Mouse (Mus musculus): ENCODE data around the gene Slc39a8. TPM values are rescaled to one million over a fixed set of nuclear protein-coding genes. Genes with fewer than 3 reads are reported as not detected.

The Slc39a8 gene
- polyA plus RNA-seq, 1 experiment from 2014 or later: 51.7 TPM

- Histone ChIP-seq H3K9me3 (replicated peaks; ENCODE audit: control insufficient read depth, low read length) (no peaks in the 10 kb centered on the region), H3K4me2 (peak overlapping the region; percentile 92), H3K4me1 (ENCODE audit: control insufficient read depth, insufficient read depth, low read length) (peaks cover 6% of the 10 kb centered on the region), H3K27me3 (ENCODE audit: control insufficient read depth, insufficient read depth, low read length) (no peaks in the 10 kb centered on the region), H3K27ac (ENCODE audit: low read depth, low read length) (no peak overlapping the region), H3K36me3 (ENCODE audit: control insufficient read depth, insufficient read depth, low read length) (no peaks in the 10 kb centered on the region), H3K9ac (ENCODE audit: low read depth, low read length) (peak overlapping the region; percentile 72), H3K4me3 (ENCODE audit: low read depth, low read length) (peak overlapping the region; percentile 76)
- 9% methylated on average over 3 of the region's 4 CpGs for WGBS (ENCODE audit: insufficient replicate concordance)
- ATAC-seq (replicated peaks; ENCODE audit: insufficient number of reproducible peaks, low FRiP score, low TSS enrichment): no peak
Observed at GRCm38 (mm10) chr3:135824436-135824835, 643 bp upstream of the Slc39a8 start.

DNA sequence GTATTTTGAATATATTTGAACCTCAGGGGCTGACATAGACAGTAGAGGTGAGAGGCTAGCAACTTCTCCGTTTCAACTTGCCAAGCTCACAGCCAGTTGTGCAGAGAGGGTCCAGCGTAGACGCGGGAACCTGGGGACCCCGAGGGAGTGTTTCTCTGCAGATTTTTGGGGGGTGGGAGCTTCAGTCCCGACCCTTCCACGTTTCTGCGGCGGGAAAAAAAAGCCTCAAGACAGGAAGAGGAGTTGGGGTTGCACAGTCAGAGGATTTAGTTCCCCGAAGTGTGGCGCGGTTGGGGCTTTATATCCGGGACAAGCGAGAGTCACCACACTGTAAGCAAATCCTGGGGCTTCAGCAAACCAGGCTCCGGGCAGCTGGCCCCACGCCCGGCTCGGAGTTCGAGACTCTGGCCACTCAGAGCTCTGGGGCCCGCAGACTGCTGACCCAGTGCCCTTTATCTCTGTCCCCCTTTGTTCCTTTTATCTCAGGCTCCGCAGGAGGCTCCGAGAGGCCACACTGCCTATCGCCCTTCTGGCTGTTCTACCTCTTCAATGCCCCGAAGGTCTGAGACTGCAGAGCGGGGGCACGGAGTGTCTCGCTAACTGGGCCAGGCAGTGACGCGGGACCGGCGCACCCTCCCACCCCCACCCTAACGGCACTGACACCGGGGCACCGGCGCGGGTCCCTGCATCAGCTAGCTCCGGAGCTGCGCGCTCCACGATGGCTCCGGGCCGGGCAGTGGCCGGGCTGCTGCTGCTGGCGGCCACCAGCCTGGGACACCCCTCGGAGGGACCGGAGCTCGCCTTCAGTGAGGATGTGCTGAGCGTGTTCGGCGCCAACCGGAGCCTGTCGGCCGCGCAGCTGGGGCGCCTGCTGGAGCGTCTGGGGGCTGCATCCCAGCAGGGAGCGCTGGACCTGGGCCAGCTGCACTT lies 940 bp downstream of the Slc39a8 start:
- Histone ChIP-seq H3K9me3 (replicated peaks; ENCODE audit: control insufficient read depth, low read length) (no peaks in the 10 kb centered on the region), H3K4me3 (ENCODE audit: low read depth, low read length) (peak overlapping the region; percentile 76), H3K36me3 (ENCODE audit: control insufficient read depth, insufficient read depth, low read length) (no peaks in the 10 kb centered on the region), H3K4me1 (ENCODE audit: control insufficient read depth, insufficient read depth, low read length) (peaks cover 7% of the 10 kb centered on the region), H3K4me2 (peak overlapping the region; percentile 92), H3K27me3 (ENCODE audit: control insufficient read depth, insufficient read depth, low read length) (no peaks in the 10 kb centered on the region), H3K27ac (ENCODE audit: low read depth, low read length) (peak overlapping the region; percentile 91), H3K9ac (ENCODE audit: low read depth, low read length) (peak overlapping the region; percentile 86)
- under 1% methylated on average over 52 of the region's 57 CpGs for WGBS (ENCODE audit: insufficient replicate concordance)
- ATAC-seq (replicated peaks; ENCODE audit: insufficient number of reproducible peaks, low FRiP score, low TSS enrichment): peak; percentile 85

DNA sequence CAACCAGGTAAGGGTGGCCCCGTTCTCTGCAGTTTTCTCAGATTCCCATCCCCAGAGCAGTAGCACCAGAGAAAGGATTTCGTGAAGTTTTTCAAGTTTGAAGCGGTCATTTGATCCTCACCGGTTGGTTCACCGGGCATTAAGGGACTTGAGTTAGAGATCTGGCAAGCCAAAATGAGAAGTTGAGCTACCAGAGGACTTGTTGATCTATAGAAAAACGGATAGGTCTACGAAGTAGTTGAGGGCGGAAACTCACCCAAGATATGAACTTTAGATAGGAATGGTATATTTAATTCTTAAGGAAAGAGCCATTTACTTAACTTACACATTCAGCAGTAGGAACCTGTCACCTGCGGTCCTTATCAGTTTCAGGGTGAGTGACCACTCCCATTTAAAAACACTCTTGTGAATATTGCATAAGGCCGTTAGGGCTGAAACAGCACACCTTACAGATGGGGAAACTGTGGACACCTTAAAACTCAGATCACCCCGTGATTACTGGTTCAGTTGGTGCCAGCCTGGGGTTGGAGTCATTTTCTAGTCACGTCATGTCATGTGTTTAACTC lies 1.7 kb downstream of the Slc39a8 start:
- H3K9me3 ChIP-seq (replicated peaks; ENCODE audit: control insufficient read depth, low read length): no peaks in the 10 kb centered on the region
- peak overlapping the region; percentile 91 for H3K27ac ChIP-seq (ENCODE audit: low read depth, low read length)
- H3K27me3 ChIP-seq (ENCODE audit: control insufficient read depth, insufficient read depth, low read length): no peaks in the 10 kb centered on the region
- peak overlapping the region; percentile 76 for H3K4me3 ChIP-seq (ENCODE audit: low read depth, low read length)
- no peak for ATAC-seq (replicated peaks; ENCODE audit: insufficient number of reproducible peaks, low FRiP score, low TSS enrichment)
- H3K4me2 ChIP-seq: peak overlapping the region; percentile 92
- no peaks in the 10 kb centered on the region for H3K36me3 ChIP-seq (ENCODE audit: control insufficient read depth, insufficient read depth, low read length)
- H3K9ac ChIP-seq (ENCODE audit: low read depth, low read length): peak overlapping the region; percentile 86
- H3K4me1 ChIP-seq (ENCODE audit: control insufficient read depth, insufficient read depth, low read length): peaks cover 14% of the 10 kb centered on the region
- WGBS (ENCODE audit: insufficient replicate concordance): 9% methylated on average over 12 of the region's 12 CpGs

GRCm38 (mm10) chr3:135828000-135828399 lies 2.9 kb downstream of the Slc39a8 start:
- peaks cover 17% of the 10 kb centered on the region for H3K4me1 ChIP-seq (ENCODE audit: control insufficient read depth, insufficient read depth, low read length)
- peak overlapping the region; percentile 29 for H3K4me3 ChIP-seq (ENCODE audit: low read depth, low read length)
- H3K27ac ChIP-seq (ENCODE audit: low read depth, low read length): no peak overlapping the region
- whole genome bisulfite sequencing (ENCODE audit: insufficient replicate concordance): 17% methylated on average over 1 of the region's 1 CpGs
- H3K9me3 ChIP-seq (replicated peaks; ENCODE audit: control insufficient read depth, low read length): no peaks in the 10 kb centered on the region
- ATAC-seq (replicated peaks; ENCODE audit: insufficient number of reproducible peaks, low FRiP score, low TSS enrichment): no peak
- peak overlapping the region; percentile 92 for H3K4me2 ChIP-seq
- no peaks in the 10 kb centered on the region for H3K27me3 ChIP-seq (ENCODE audit: control insufficient read depth, insufficient read depth, low read length)
- H3K36me3 ChIP-seq (ENCODE audit: control insufficient read depth, insufficient read depth, low read length): no peaks in the 10 kb centered on the region
- no peak overlapping the region for H3K9ac ChIP-seq (ENCODE audit: low read depth, low read length)

DNA sequence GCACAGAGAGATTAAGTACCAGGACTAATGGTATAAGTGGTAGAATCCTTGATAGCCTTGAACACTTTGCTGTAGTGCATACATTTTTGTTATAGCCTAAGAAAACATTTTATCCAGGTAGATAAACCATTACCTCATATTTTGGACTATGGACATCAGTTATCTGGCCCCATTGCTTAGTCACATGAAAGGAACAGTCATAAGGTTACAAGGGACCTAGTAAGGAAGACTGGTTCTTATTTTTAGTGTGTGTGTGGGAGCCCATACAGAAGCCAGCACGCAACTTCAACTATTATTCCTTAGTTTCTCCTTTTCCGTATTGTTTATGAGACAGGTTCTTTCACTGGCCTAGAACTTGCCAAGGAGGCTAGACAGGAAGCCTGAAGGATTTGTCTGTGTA lies 7.4 kb downstream of the Slc39a8 start:
- no peaks in the 10 kb centered on the region for H3K9me3 ChIP-seq (replicated peaks; ENCODE audit: control insufficient read depth, low read length)
- H3K9ac ChIP-seq (ENCODE audit: low read depth, low read length): no peak overlapping the region
- H3K36me3 ChIP-seq (ENCODE audit: control insufficient read depth, insufficient read depth, low read length): no peaks in the 10 kb centered on the region
- H3K4me2 ChIP-seq: no peak overlapping the region
- WGBS (ENCODE audit: insufficient replicate concordance): 92% methylated on average over 2 of the region's 2 CpGs
- no peaks in the 10 kb centered on the region for H3K27me3 ChIP-seq (ENCODE audit: control insufficient read depth, insufficient read depth, low read length)
- peaks cover 10% of the 10 kb centered on the region; the same call in 1 of the 2 replicates for H3K4me1 ChIP-seq (ENCODE audit: control insufficient read depth, insufficient read depth, low read length)
- H3K27ac ChIP-seq (ENCODE audit: low read depth, low read length): no peak overlapping the region
- H3K4me3 ChIP-seq (ENCODE audit: low read depth, low read length): no peak overlapping the region
- ATAC-seq (replicated peaks; ENCODE audit: insufficient number of reproducible peaks, low FRiP score, low TSS enrichment): no peak

DNA sequence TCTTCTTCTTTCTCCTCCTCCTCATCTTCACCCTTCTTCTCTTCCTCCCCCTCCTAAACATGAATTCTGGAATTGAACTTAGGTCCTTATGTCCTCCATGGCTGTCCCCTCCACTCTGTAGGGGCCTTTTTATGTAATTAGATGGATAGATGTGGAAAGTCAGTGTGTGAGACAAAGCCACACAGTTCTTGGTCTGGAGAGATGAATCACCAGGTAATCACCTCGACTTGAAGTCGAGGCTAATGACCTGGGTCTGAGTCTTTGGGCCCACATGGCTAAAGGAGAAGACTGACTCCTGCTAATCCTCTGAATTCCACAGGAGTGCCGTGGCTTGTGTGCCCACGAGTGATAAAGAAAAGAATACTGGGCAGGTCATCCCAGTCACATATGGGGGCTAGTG lies 7.8 kb downstream of the Slc39a8 start:
- Histone ChIP-seq H3K4me3 (ENCODE audit: low read depth, low read length) (no peak overlapping the region), H3K27me3 (ENCODE audit: control insufficient read depth, insufficient read depth, low read length) (no peaks in the 10 kb centered on the region), H3K27ac (ENCODE audit: low read depth, low read length) (no peak overlapping the region), H3K9ac (ENCODE audit: low read depth, low read length) (no peak overlapping the region), H3K4me1 (ENCODE audit: control insufficient read depth, insufficient read depth, low read length) (peaks cover 10% of the 10 kb centered on the region; the same call in 1 of the 2 replicates), H3K36me3 (ENCODE audit: control insufficient read depth, insufficient read depth, low read length) (no peaks in the 10 kb centered on the region), H3K9me3 (replicated peaks; ENCODE audit: control insufficient read depth, low read length) (no peaks in the 10 kb centered on the region), H3K4me2 (no peak overlapping the region)
- ATAC-seq (replicated peaks; ENCODE audit: insufficient number of reproducible peaks, low FRiP score, low TSS enrichment): no peak
- 66% methylated on average over 4 of the region's 4 CpGs for WGBS (ENCODE audit: insufficient replicate concordance)

DNA sequence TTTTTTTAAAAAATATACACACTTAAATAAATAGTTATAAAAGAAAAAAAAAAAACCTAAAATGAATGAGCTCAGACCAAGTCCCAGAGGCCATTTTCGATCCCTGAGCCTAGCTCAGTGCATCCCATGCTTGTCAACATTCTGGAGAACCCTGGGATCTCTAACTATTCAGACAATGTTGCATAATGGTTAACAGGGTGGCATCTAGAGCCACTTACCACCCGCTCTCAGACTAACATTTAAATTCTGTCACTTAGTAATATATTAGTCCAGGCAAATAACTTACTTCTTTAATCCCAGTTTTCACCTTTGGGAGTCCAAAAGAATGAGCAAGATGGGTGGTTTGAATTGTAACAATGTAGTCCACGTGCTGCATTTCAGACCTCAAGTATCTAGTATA lies 9.9 kb downstream of the Slc39a8 start:
- H3K27ac ChIP-seq (ENCODE audit: low read depth, low read length): no peak overlapping the region
- WGBS (ENCODE audit: insufficient replicate concordance): 89% methylated on average over 3 of the region's 3 CpGs

GRCm38 (mm10) chr3:135839535-135839934 lies 14.5 kb downstream of the Slc39a8 start:
- Histone ChIP-seq H3K4me3 (ENCODE audit: low read depth, low read length) (no peak overlapping the region), H3K4me1 (ENCODE audit: control insufficient read depth, insufficient read depth, low read length) (peaks cover 11% of the 10 kb centered on the region), H3K9me3 (replicated peaks; ENCODE audit: control insufficient read depth, low read length) (no peaks in the 10 kb centered on the region), H3K36me3 (ENCODE audit: control insufficient read depth, insufficient read depth, low read length) (no peaks in the 10 kb centered on the region), H3K27ac (ENCODE audit: low read depth, low read length) (no peak overlapping the region), H3K9ac (ENCODE audit: low read depth, low read length) (no peak overlapping the region), H3K27me3 (ENCODE audit: control insufficient read depth, insufficient read depth, low read length) (no peaks in the 10 kb centered on the region), H3K4me2 (peak overlapping the region; percentile 39)
- WGBS (ENCODE audit: insufficient replicate concordance): 55% methylated on average over 13 of the region's 13 CpGs
- no peak for ATAC-seq (replicated peaks; ENCODE audit: insufficient number of reproducible peaks, low FRiP score, low TSS enrichment)

More for the DNA sequence above, 9.9 kb downstream of the Slc39a8 start:
- no peak for ATAC-seq (replicated peaks; ENCODE audit: insufficient number of reproducible peaks, low FRiP score, low TSS enrichment)
- H3K9ac ChIP-seq (ENCODE audit: low read depth, low read length): no peak overlapping the region
- H3K27me3 ChIP-seq (ENCODE audit: control insufficient read depth, insufficient read depth, low read length): no peaks in the 10 kb centered on the region
- H3K4me1 ChIP-seq (ENCODE audit: control insufficient read depth, insufficient read depth, low read length): peaks cover 14% of the 10 kb centered on the region
- no peaks in the 10 kb centered on the region for H3K9me3 ChIP-seq (replicated peaks; ENCODE audit: control insufficient read depth, low read length)
- no peaks in the 10 kb centered on the region for H3K36me3 ChIP-seq (ENCODE audit: control insufficient read depth, insufficient read depth, low read length)
- H3K4me3 ChIP-seq (ENCODE audit: low read depth, low read length): no peak overlapping the region
- H3K4me2 ChIP-seq: no peak overlapping the region

All from heart, embryonic 11.5 days (tissue).